Mouse (Mus musculus) CH12.LX (cell line): ENCODE results near the gene Gm11492.

Source experiments
- CHD1 ChIP-seq: IDR thresholded peaks from 2 replicates; pipeline ENCODE4 v1.6.1; 2012; ENCODE audit warnings: low read depth, low read length, improper control_type of control experiment, inconsistent platforms
- E2F4 ChIP-seq: IDR thresholded peaks from 2 replicates; pipeline ENCODE4 v1.6.1; 2011; ENCODE audit warnings: low read depth, low read length, improper control_type of control experiment; ENCODE audit not compliant: insufficient replicate concordance
- MAFK ChIP-seq: IDR thresholded peaks from 2 replicates; pipeline ENCODE4 v1.6.1; 2011; ENCODE audit warnings: low read length, improper control_type of control experiment; ENCODE audit not compliant: insufficient replicate concordance
- POLR2A ChIP-seq: IDR thresholded peaks from 2 replicates; pipeline ENCODE4 v1.6.1; 2011; ENCODE audit warnings: low read depth, mild to moderate bottlenecking, improper control_type of control experiment, low read length
- TCF12 ChIP-seq: IDR thresholded peaks from 2 replicates; pipeline ENCODE4 v1.6.1; 2014; ENCODE audit warnings: low read depth, mild to moderate bottlenecking, inconsistent platforms, low read length, improper control_type of control experiment
- USF2 ChIP-seq: conservative IDR thresholded peaks from 2 replicates; pipeline ENCODE4 v1.6.1; 2011; ENCODE audit warnings: low read depth, low read length, improper control_type of control experiment

DNA sequence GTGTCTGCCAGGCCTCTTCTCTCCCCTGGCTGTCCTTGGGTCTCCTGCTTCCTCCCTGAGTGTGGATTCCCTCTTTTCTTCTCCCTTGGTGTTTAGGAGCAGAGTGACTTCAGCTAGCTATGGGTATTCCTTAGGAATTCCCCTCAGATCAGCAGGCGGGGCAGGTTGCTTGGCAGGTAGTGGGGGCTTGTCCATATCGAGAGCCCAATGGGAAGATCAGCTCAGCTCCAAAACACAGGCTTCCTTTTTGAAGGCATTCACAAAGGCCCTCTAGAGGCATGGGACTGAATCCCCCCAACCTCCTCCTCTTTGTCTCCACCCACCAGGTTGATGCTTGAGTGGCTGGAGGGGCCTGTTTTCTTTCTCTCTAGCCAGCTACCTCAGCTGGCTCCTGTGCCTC lies 30.0 kb downstream of the Gm11492 start:
- TF ChIP-seq TCF12 (no peak), POLR2A (no peak), E2F4 (no peak), USF2 (no peak), CHD1 (no peak), MAFK (no peak)
